Mouse (Mus musculus) stomach, postnatal 0 days (tissue): ENCODE results near the gene Apobec3.

Experiments
- CTCF ChIP-seq: IDR thresholded peaks from 2 replicates; pipeline ENCODE4 v1.5.1; 2016; ENCODE audit warnings: antibody characterized with exemption, low read depth, mild to moderate bottlenecking, moderate library complexity
- EP300 ChIP-seq: optimal IDR thresholded peaks from 2 replicates; pipeline ENCODE3; 2016; ENCODE audit warnings: antibody characterized with exemption

DNA sequence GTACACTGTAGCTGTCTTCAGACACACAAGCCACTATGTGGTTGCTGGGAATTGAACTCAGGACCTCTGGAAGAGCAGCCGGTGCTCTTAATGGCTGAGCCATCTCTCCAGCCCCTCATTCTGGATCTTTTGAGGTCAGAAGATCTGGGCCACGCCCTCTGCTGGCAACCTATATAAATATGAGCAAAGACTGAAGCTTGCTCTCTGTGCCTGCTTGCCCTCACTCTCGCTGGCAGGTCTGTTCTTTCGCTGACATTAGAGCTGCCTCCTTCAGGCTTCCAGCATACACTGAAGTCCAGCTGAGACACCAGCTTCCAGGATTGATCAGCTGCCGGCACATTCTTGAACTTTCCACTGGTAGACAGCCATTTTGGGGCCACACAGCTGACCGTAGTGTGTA, 56.2 kb downstream of the Apobec3 start:
- TF ChIP-seq CTCF = peak; percentile 34
- TF ChIP-seq EP300 = no peak
